In the genomic region with DNA sequence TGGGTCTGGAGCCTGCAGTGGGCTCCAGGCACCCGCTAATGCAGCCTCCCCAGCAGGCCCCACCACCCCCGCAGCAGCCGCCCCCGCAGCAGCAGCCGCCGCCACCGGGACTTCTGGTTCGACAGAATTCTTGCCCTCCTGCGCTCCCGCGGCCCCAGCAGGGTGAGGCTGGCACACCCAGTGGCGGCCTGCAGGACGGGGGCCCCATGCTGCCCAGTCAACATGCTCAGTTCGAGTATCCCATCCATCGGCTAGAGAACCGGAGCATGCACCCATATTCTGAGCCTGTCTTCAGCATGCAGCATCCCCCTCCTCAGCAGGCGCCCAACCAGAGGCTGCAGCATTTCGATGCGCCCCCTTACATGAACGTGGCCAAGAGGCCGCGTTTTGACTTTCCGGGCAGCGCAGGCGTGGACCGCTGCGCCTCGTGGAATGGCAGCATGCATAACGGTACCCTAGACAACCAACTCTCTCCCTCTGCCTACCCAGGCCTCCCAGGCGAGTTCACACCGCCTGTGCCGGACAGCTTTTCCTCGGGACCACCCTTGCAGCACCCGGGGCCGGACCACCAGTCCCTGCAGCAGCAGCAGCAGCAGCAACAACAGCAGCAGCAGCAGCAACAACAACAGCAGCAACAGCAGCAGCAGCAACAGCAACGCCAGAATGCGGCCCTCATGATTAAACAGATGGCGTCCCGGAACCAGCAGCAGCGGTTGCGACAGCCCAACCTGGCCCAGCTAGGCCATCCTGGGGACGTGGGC, we compare ENCODE assay signal across 9 mouse cellular contexts. TPM values are rescaled to one million over a fixed set of nuclear protein-coding genes. Genes with fewer than 3 reads are reported as not detected.
DNase-seq lines count a peak whose midpoint lies in the region; ATAC-seq and TF ChIP-seq lines count a peak whose summit lies in the region.
"Had no signal": no experiment of that assay in that cellular context is flagged by ENCODE, and none has a peak within 500 bp of the region (broad histone marks: within the 10 kb centered on the region; RNA-seq: fewer than 3 reads in every experiment).

No protein-coding gene starts in this region.

- no peaks in the 10 kb centered on the region for H3K9me3 ChIP-seq in ES-E14 (ENCODE audit: control insufficient read depth, insufficient read depth, low read depth, low read length)
- no peaks in the 10 kb centered on the region for H3K9me3 ChIP-seq in heart, embryonic 16.5 days (replicated peaks; ENCODE audit: control insufficient read depth, low read length)
- H3K9me3 ChIP-seq in liver, postnatal 0 days (ENCODE audit: low read length), result no peaks in the 10 kb centered on the region

- peak overlapping the region; percentile 99 for H3K4me2 ChIP-seq in heart, embryonic 16.5 days (ENCODE audit: low read depth, low read length)
- H3K4me2 ChIP-seq in liver, postnatal 0 days (ENCODE audit: low read depth, low read length), result peak overlapping the region; percentile 90

- H3K36me3 ChIP-seq in ES-E14 (ENCODE audit: control insufficient read depth, insufficient read depth, low read length, poor library complexity, severe bottlenecking), result no peaks in the 10 kb centered on the region
- H3K36me3 ChIP-seq in heart, embryonic 16.5 days (ENCODE audit: control insufficient read depth, insufficient read depth), result no peaks in the 10 kb centered on the region
- H3K36me3 ChIP-seq in liver, postnatal 0 days (replicated peaks; ENCODE audit: insufficient read depth, low read length), result no peaks in the 10 kb centered on the region; the same call in 1 of the 2 replicates

- H3K9ac ChIP-seq in ES-E14 (ENCODE audit: insufficient read depth, low read depth, low read length, poor library complexity, severe bottlenecking), result no peak overlapping the region
- peak overlapping the region; percentile 91 for H3K9ac ChIP-seq in heart, embryonic 16.5 days (ENCODE audit: low read length)
- no peak overlapping the region for H3K9ac ChIP-seq in liver, postnatal 0 days (replicated peaks)

- in situ Hi-C loops in ES-E14 (cut with MboI; ENCODE audit: low sequenced_read_pairs in 2 of 2, unreplicated experiment in 2 of 2), result no loop called here

- no peak for ATAC-seq in heart, embryonic 16.5 days (replicated peaks; ENCODE audit: extremely low read depth, insufficient read depth, low FRiP score)
- no peak for ATAC-seq in liver, postnatal 0 days
- no peak for ATAC-seq in granulocyte monocyte progenitor cell, adult 5-6 weeks (replicated peaks; ENCODE audit: poor library complexity, severe bottlenecking)
- no peak for ATAC-seq in cerebellum, adult (ENCODE audit: insufficient number of reproducible peaks, low FRiP score, low TSS enrichment)
- ATAC-seq in megakaryocyte-erythroid progenitor cell, adult 5-6 weeks (replicated peaks; ENCODE audit: low FRiP score, low TSS enrichment, poor library complexity, severe bottlenecking), result no peak

- DNase-seq in gastrocnemius, adult 2 months, result peak; percentile 60
- DNase-seq in gastrocnemius, postnatal 4 days (ENCODE audit: low spot score in 2 of 2), result no peak
- no peak for DNase-seq in ES-E14 (ENCODE audit: low read depth, low spot score)
- DNase-seq in liver, postnatal 0 days, result no peak

- no peak for TF ChIP-seq CTCF in gastrocnemius, adult 2 months (IDR thresholded peaks at IDR 0.05)
- no peak for TF ChIP-seq CTCF in liver, postnatal 0 days (IDR thresholded peaks at IDR 0.05; ENCODE audit: low read depth)

- peaks cover 2 to 13% of the 10 kb centered on the region in 2 experiments; a peak in 1 of 4 replicates for H3K4me1 ChIP-seq in ES-E14 (ENCODE audit: control insufficient read depth in 2 of 2, insufficient read depth in 2 of 2, low read length in 2 of 2, poor library complexity in 1 of 2)
- peaks cover 46% of the 10 kb centered on the region for H3K4me1 ChIP-seq in heart, embryonic 16.5 days (ENCODE audit: control insufficient read depth, insufficient read depth, low read length)
- H3K4me1 ChIP-seq in liver, postnatal 0 days (ENCODE audit: insufficient read depth), result peaks cover 10% of the 10 kb centered on the region

- intact Hi-C loops in gastrocnemius, adult 2 months (cut with DNase I), result loop anchor here (5.0 kb wide), 1 partner anchor 383 kb away; no protein-coding TSS in a partner anchor

- WGBS in heart, embryonic 16.5 days, result 16% methylated on average over 42 of the region's 42 CpGs
- WGBS in liver, postnatal 0 days (ENCODE audit: insufficient replicate concordance), result 27% methylated on average over 41 of the region's 42 CpGs

- H3K4me3 ChIP-seq in gastrocnemius, adult 2 months, result peak overlapping the region; percentile 98
- peak overlapping the region; percentile 7 to 91; a peak in 3 of 4 replicates for H3K4me3 ChIP-seq in ES-E14 (ENCODE audit: insufficient read depth in 1 of 2, low read depth in 1 of 2, low read length in 2 of 2, poor library complexity in 1 of 2, severe bottlenecking in 1 of 2)
- H3K4me3 ChIP-seq in heart, embryonic 16.5 days (ENCODE audit: low read length), result peak overlapping the region; percentile 88
- H3K4me3 ChIP-seq in liver, postnatal 0 days (ENCODE audit: low read depth, low read length), result peak overlapping the region; percentile 6
- H3K4me3 ChIP-seq: myocyte had no signal

- H3K27ac ChIP-seq in gastrocnemius, adult 2 months, result peak overlapping the region; percentile 92
- H3K27ac ChIP-seq in ES-E14 (ENCODE audit: insufficient read depth, low read depth, low read length, poor library complexity, severe bottlenecking), result no peak overlapping the region
- H3K27ac ChIP-seq in heart, embryonic 16.5 days (ENCODE audit: low read length), result no peak overlapping the region
- no peak overlapping the region for H3K27ac ChIP-seq in liver, postnatal 0 days (ENCODE audit: low read depth)

- no peak for TF ChIP-seq EP300 in liver, postnatal 0 days (IDR thresholded peaks at IDR 0.05; ENCODE audit: low read depth)

- peaks cover 33% of the 10 kb centered on the region for H3K27me3 ChIP-seq in heart, embryonic 16.5 days (ENCODE audit: control insufficient read depth, insufficient read depth, low read length)
- peaks cover 69% of the 10 kb centered on the region for H3K27me3 ChIP-seq in liver, postnatal 0 days (ENCODE audit: insufficient read depth, low read length)

TF ChIP-seq in ES-E14, 5 proteins besides CTCF, POLR2A, EP300 and RAD21:
- TF ChIP-seq ZC3H11A (IDR thresholded peaks at IDR 0.05; ENCODE audit: borderline replicate concordance, low read depth, low read length), result no peak
- TF ChIP-seq MAFK (IDR thresholded peaks at IDR 0.05; ENCODE audit: insufficient read depth, low read depth, low read length), result no peak
- TF ChIP-seq CHD2 (IDR thresholded peaks at IDR 0.05; ENCODE audit: low read depth, low read length), result no peak
- no peak for TF ChIP-seq ZNF384 (IDR thresholded peaks at IDR 0.05; ENCODE audit: low read depth, low read length)
- TF ChIP-seq HCFC1 (IDR thresholded peaks at IDR 0.05; ENCODE audit: borderline replicate concordance, insufficient read depth, low read length), result no peak

RNA-seq across cellular contexts. Expression of a gene that starts 2.1 kb away (rescaled TPM):
- 10 to 100 TPM; 43.9 to 85.9 TPM for total RNA-seq in gastrocnemius, adult 2 months (2021)
- 10 to 100 TPM; 24.4 to 27.4 TPM for total RNA-seq in gastrocnemius, postnatal 4 days (2021)
- 1.9 and 2.8 TPM in 2 replicates for total RNA-seq in ES-E14 (2012; rRNA removed)
- 5.4 and 6.3 TPM in 2 replicates for polyA plus RNA-seq in heart, embryonic 16.5 days (2015; fragmentation: Nextera tagmentation; extraction: Ambion mirVana)
- 1.00 and 1.4 TPM in 2 replicates for polyA plus RNA-seq in liver, postnatal 0 days (2015; fragmentation: Nextera tagmentation; extraction: Ambion mirVana)
- total RNA-seq in granulocyte monocyte progenitor cell, adult 5-6 weeks (2014; fragmentation: Nextera tagmentation), result 0.64 TPM in 1 of 2 replicates, not detected in the other
- not detected in 2 replicates for total RNA-seq in granulocyte monocyte progenitor cell, adult 5-6 weeks (2017)
- 0.25 and 0.66 TPM in 2 replicates for total RNA-seq in megakaryocyte-erythroid progenitor cell, adult 5-6 weeks (2014; fragmentation: Nextera tagmentation)
- total RNA-seq in megakaryocyte-erythroid progenitor cell, adult 5-6 weeks (2017), result 0.72 and 0.94 TPM in 2 replicates

Comparison
In these comparisons a context has a peak if more than half of its experiments do, and no peak if none do; other contexts are left out.
1. H3K4me3 ChIP-seq: peak in every context shown above with its lines; median percentile 98 in gastrocnemius, adult 2 months; 88 in heart, embryonic 16.5 days; 49 in ES-E14; 6 in liver, postnatal 0 days.